Mouse (Mus musculus) megakaryocyte, embryonic 14.5 days (primary cell): ENCODE data around the gene Gprc5d. TPM values are rescaled to one million over a fixed set of nuclear protein-coding genes. Genes with fewer than 3 reads are reported as not detected.

Experiments
- H3K27me3 ChIP-seq: replicated peaks from 2 replicates; pipeline ENCODE3; 2012; ENCODE audit warnings: inconsistent platforms
- H3K36me3 ChIP-seq: replicated peaks from 2 replicates; pipeline ENCODE3; 2012; ENCODE audit warnings: low read length, inconsistent platforms, mixed read lengths
- H3K4me1 ChIP-seq: 2 replicates; pipeline ENCODE4 v1.6.1; 2012; ENCODE audit warnings: inconsistent platforms
- H3K4me3 ChIP-seq: replicated peaks from 2 replicates; pipeline ENCODE3; 2012; ENCODE audit warnings: moderate library complexity, mild to moderate bottlenecking, inconsistent platforms
- H3K9me3 ChIP-seq: 2 replicates; pipeline ENCODE4 v1.6.1; 2012; ENCODE audit warnings: inconsistent platforms
- FLI1 ChIP-seq: IDR thresholded peaks from 2 replicates; pipeline ENCODE4 v1.6.1; 2012; ENCODE audit warnings: low read length, inconsistent platforms, mixed read lengths
- GATA1 ChIP-seq: IDR thresholded peaks from 3 replicates; pipeline ENCODE4 v1.6.1; 2012; ENCODE audit warnings: mixed read lengths, low read length, inconsistent platforms, borderline replicate concordance
- polyA plus RNA-seq: library from polyadenylated mRNA; stranded (reverse); fragments of >175 nt; gene quantifications from 2 replicates; pipeline ENCODE4 v1.2.3, GENCODE M21; 2012; ENCODE audit warnings: low replicate concordance; ENCODE audit not compliant: insufficient read depth

Gene Gprc5d
- polyA plus RNA-seq, 1 experiment: not detected

DNA sequence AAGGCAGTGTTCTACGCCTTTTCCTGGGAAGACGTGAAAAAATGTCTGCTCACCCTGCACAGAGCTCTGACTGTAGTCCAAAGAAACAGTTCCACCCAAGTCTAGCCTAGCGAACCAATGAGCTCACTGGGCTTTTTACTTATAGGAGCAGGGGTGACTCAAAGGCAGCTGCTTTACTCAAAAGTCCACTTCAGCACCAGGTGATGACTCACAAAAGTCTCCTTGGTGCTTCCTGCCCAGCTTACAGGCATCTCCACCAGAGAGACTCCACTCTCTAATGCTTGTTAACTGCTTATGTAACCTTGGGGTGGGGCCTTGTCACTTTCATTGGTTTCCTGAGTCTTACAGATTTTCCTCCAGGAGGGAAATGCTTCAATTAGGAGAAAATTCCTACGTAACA, 57.4 kb downstream of the Gprc5d start:
- no peaks in the 10 kb centered on the region for H3K36me3 ChIP-seq
- TF ChIP-seq GATA1 (no peak), FLI1 (no peak)
- no peak overlapping the region for H3K4me3 ChIP-seq
- H3K27me3 ChIP-seq: peaks cover 43% of the 10 kb centered on the region
- peaks cover 8% of the 10 kb centered on the region for H3K4me1 ChIP-seq
- no peaks in the 10 kb centered on the region for H3K9me3 ChIP-seq

Other genes with a start within 250 kb of the Gprc5d start
- 0.62 TPM in 1 of 2 replicates, not detected in the other for gene Gpr19, start 219.7 kb downstream of the Gprc5d start, polyA plus RNA-seq
- 15.1 and 19.6 TPM in 2 replicates for gene Cdkn1b, start 197.9 kb downstream of the Gprc5d start, polyA plus RNA-seq
- 0.92 and 1.1 TPM in 2 replicates for gene Apold1, start 136.6 kb downstream of the Gprc5d start, polyA plus RNA-seq
- 6.6 TPM in 1 of 2 replicates, not detected in the other for gene Ddx47, start 106.7 kb downstream of the Gprc5d start, polyA plus RNA-seq
- gene Gprc5a, start 52.6 kb downstream of the Gprc5d start, polyA plus RNA-seq: not detected in 2 replicates
- 1.1 and 2.3 TPM in 2 replicates for gene Fam234b, start 79.7 kb upstream of the Gprc5d start, polyA plus RNA-seq
- 3.9 TPM in 1 of 2 replicates, not detected in the other for gene Hebp1, start 79.7 kb upstream of the Gprc5d start, polyA plus RNA-seq
- gene Gsg1, start 136.1 kb upstream of the Gprc5d start, polyA plus RNA-seq: not detected in 2 replicates
- not detected in 2 replicates for gene Pbp2, start 192.1 kb upstream of the Gprc5d start, polyA plus RNA-seq
- 0.97 TPM in 1 of 2 replicates, not detected in the other for gene Emp1, start 244.3 kb upstream of the Gprc5d start, polyA plus RNA-seq